Mouse (Mus musculus) lung, postnatal 0 days (tissue): ENCODE measurements around the gene Pax4.

ENCODE experiments used
- CTCF ChIP-seq: IDR thresholded peaks from 2 replicates; pipeline ENCODE4 v1.5.1; 2016; ENCODE audit warnings: antibody characterized with exemption, mild to moderate bottlenecking
- EP300 ChIP-seq: IDR thresholded peaks from 2 replicates; pipeline ENCODE4 v1.6.1; 2016; ENCODE audit warnings: antibody characterized with exemption, mild to moderate bottlenecking, control low read depth

GRCm38 (mm10) chr6:28471284-28472035 is 22.3 kb upstream of the Pax4 start:
- TF ChIP-seq CTCF (no peak), EP300 (no peak)
